Mouse (Mus musculus) heart, embryonic 11.5 days (tissue): ENCODE measurements at regions not wholly inside any gene's neighbourhood (a gene's known extent, or its start where the extent isn't known, plus 50 kb on each side); places are given as distances from the start of the nearest gene placed in this dataset.

ENCODE experiments used
- ATAC-seq: fragments of 200-750 bp; cut with Nextera tagmentation; replicated peaks from 2 replicates; pipeline ENCODE4 v1.8.0; 2017; ENCODE audit warnings: moderate library complexity; ENCODE audit not compliant: insufficient number of reproducible peaks, low FRiP score, low TSS enrichment
- H3K27ac ChIP-seq: fragments of 300-500 bp; sonication (generic); 2 replicates; pipeline ENCODE4 v1.5.1; 2014; ENCODE audit warnings: mild to moderate bottlenecking, low read depth, low read length
- H3K27me3 ChIP-seq: fragments of 300-500 bp; sonication (generic); 2 replicates; pipeline ENCODE4 v1.6.1; 2014; ENCODE audit warnings: mild to moderate bottlenecking, low read length, mixed read lengths; ENCODE audit not compliant: control insufficient read depth, insufficient read depth
- H3K36me3 ChIP-seq: fragments of 300-500 bp; sonication (generic); 2 replicates; pipeline ENCODE4 v1.6.1; 2014; ENCODE audit warnings: mild to moderate bottlenecking, low read length, moderate library complexity, mixed read lengths; ENCODE audit not compliant: control insufficient read depth, insufficient read depth
- H3K4me1 ChIP-seq: fragments of 300-500 bp; sonication (generic); 2 replicates; pipeline ENCODE4 v1.6.1; 2014; ENCODE audit warnings: low read length; ENCODE audit not compliant: control insufficient read depth, insufficient read depth
- H3K4me2 ChIP-seq: fragments of 300-500 bp; sonication (generic); 2 replicates; pipeline ENCODE4 v1.6.1; 2014; ENCODE audit warnings: mild to moderate bottlenecking, moderate library complexity
- H3K4me3 ChIP-seq: fragments of 300-500 bp; sonication (generic); 2 replicates; pipeline ENCODE4 v1.5.1; 2014; ENCODE audit warnings: low read depth, low read length
- H3K9ac ChIP-seq: fragments of 300-500 bp; sonication (generic); 2 replicates; pipeline ENCODE4 v1.6.1; 2014; ENCODE audit warnings: mild to moderate bottlenecking, low read depth, low read length, moderate library complexity
- H3K9me3 ChIP-seq: fragments of 300-500 bp; sonication (generic); replicated peaks from 2 replicates; pipeline ENCODE4 v1.6.1; 2016; ENCODE audit warnings: low read length; ENCODE audit not compliant: control insufficient read depth
- WGBS: fragments of 180-500 bp; shearing (Covaris S2); extraction: QIAGEN DNeasy Blood & Tissue Kit; methylation state at CpG from one replicate; pipeline ENCODE4 v1.1.7; 2014; ENCODE audit not compliant: insufficient replicate concordance; 5-methylcytosine and 5-hydroxymethylcytosine counted together

DNA sequence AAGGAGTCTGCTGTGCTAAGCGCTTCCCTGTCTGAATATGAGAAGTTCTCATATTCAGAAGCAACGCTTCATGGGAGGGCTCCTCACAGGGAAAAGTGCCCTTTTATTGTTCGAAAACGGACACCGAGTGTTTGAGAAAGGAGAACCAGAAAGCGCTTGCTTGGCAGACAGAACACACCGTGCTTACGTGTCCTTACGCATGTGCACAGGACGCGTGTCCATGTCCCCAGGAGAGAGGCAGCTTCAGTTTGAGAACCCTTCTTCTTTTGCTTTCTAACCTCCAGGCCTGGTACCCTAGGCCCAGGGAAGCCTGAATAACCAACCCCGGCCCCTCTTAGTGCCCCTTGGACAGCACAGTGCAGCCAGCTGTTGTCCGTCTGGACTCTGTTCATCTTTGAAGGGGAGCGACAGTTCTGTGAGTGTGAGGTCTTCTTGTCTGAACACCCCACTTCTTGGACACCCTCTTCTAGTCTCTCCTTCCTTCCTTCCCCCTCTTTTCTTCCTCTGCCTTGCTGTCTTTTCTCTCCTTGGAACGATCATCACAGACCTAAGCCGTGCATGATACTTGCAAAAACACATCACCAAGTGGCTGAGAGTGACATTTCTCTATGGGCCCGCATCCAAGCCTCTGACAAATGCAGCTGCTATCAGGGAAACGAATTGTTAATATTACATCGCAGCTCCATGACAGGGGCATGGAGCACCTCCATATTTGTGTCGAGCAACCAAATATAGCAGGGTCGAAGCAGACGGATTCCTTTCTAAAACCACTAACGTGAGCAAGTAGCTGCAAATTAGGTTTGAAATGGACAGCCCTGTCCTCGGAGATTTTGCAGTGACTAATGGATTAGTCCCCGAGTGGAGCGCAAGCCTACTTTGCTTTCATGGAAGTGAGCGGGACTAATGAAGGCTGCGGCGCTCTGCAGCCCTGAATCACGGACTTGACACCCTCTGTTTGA lies 149.9 kb upstream of the Sulf2 start:
- no peak for ATAC-seq
- 79% methylated on average over 30 of the region's 30 CpGs for WGBS
- H3K4me2 ChIP-seq = no peak overlapping the region

DNA sequence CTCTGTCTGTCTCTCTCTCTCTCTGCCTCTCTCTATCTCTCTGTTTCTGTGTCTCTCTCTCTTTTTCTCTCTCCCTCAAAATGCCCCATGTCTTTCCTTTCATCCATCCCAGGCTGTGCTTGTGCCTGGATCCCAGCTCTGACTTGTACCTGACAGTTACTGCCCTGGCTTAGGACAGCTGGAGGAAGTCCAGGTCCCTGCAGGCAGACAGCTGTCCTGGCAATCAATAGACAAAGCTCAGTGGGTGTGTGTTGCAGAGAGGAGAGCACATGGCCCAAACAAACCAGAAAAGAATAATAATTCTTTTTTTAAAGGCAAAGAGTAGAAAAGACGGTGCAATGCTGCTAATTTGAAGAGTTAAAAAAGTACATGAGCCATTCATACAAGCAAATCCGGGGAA lies 148.4 kb upstream of the Sulf2 start:
- Histone ChIP-seq H3K4me3 (no peak overlapping the region), H3K4me2 (no peak overlapping the region), H3K27me3 (no peaks in the 10 kb centered on the region), H3K9me3 (no peaks in the 10 kb centered on the region), H3K27ac (0 out of 2 replicates have a peak overlapping the region, but pooled peaks have one; percentile 15), H3K4me1 (no peaks in the 10 kb centered on the region), H3K9ac (no peak overlapping the region), H3K36me3 (no peaks in the 10 kb centered on the region)
- no peak for ATAC-seq
- 77% methylated on average over 2 of the region's 2 CpGs for WGBS

More for the DNA sequence above, 149.9 kb upstream of the Sulf2 start:
- no peaks in the 10 kb centered on the region for H3K27me3 ChIP-seq
- no peaks in the 10 kb centered on the region for H3K4me1 ChIP-seq
- H3K4me3 ChIP-seq = no peak overlapping the region
- H3K27ac ChIP-seq = no peak overlapping the region
- no peaks in the 10 kb centered on the region for H3K9me3 ChIP-seq
- H3K9ac ChIP-seq = no peak overlapping the region
- H3K36me3 ChIP-seq = no peaks in the 10 kb centered on the region

DNA sequence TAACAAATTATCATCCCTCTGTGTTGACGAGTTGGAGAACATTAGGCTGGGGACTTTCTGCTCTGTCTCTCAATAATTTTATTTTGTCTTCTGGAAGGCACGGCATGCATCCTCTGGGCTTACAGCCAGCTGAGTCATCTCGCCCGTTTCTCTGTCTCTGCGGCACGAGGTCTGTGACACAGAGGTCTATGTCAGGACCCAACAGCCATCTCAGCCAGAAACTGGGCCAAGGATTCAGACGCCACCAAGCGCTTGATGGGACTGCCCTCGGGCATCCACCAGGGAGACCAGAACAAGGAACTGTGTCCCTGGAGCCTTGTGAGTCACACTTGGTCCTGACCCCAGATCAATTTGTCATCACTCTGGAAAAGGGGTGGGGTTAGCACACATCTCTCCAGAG lies 145.7 kb upstream of the Sulf2 start:
- H3K4me2 ChIP-seq = no peak overlapping the region
- H3K36me3 ChIP-seq = no peaks in the 10 kb centered on the region
- H3K4me1 ChIP-seq = no peaks in the 10 kb centered on the region
- no peak overlapping the region for H3K4me3 ChIP-seq
- H3K27me3 ChIP-seq = no peaks in the 10 kb centered on the region
- H3K27ac ChIP-seq = no peak overlapping the region
- H3K9me3 ChIP-seq = no peaks in the 10 kb centered on the region
- no peak for ATAC-seq
- 74% methylated on average over 9 of the region's 9 CpGs for WGBS
- no peak overlapping the region for H3K9ac ChIP-seq

DNA sequence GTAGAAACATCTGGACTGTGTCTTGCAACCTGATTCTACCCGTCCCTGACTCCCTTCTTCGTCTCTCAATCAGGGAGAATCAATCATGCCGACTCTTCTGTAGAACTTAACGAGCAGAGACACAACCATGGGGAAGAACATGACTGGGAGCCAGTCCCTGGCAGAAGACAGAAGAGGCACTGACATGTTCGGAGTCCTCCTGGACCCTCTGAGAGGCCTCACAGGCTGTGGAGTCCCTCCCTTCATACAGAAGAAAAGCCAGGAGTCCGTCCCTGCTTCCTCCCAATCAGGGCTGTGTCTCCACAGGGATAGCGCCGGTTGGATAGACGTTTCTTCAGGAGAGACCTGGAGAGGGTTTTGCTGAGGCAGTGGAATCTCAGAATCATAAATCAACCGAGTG lies 139.2 kb upstream of the Sulf2 start:
- Histone ChIP-seq H3K9me3 (no peaks in the 10 kb centered on the region), H3K36me3 (no peaks in the 10 kb centered on the region), H3K4me3 (no peak overlapping the region), H3K27me3 (no peaks in the 10 kb centered on the region), H3K9ac (no peak overlapping the region), H3K4me1 (peaks cover 21% of the 10 kb centered on the region), H3K27ac (no peak overlapping the region), H3K4me2 (no peak overlapping the region)
- no peak for ATAC-seq
- 51% methylated on average over 10 of the region's 10 CpGs for WGBS

DNA sequence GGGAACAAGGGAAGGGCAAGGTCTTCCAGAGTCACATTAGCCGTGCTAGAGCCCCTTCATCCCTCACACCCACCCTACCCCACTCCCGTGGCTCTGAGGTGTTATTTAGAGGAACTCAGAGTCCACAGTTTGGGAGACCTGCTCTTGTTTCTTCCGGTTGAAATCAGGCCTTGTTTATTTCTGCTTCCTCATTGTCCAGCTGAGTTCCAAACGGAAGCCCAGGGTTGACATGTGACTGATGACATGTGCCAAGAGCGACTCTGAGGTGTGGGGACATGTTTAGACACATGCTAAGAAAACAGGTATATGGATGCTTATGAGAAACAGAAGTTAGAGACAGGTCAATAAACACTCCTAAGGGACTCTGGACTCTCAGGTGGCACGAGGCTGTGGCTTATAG lies 137.5 kb upstream of the Sulf2 start:
- H3K9ac ChIP-seq = no peak overlapping the region
- peaks cover 27% of the 10 kb centered on the region for H3K4me1 ChIP-seq
- no peak overlapping the region for H3K4me3 ChIP-seq
- no peak overlapping the region for H3K4me2 ChIP-seq
- no peak overlapping the region for H3K27ac ChIP-seq
- H3K36me3 ChIP-seq = no peaks in the 10 kb centered on the region
- no peaks in the 10 kb centered on the region for H3K27me3 ChIP-seq
- 68% methylated on average over 6 of the region's 6 CpGs for WGBS
- H3K9me3 ChIP-seq = no peaks in the 10 kb centered on the region
- ATAC-seq = no peak

DNA sequence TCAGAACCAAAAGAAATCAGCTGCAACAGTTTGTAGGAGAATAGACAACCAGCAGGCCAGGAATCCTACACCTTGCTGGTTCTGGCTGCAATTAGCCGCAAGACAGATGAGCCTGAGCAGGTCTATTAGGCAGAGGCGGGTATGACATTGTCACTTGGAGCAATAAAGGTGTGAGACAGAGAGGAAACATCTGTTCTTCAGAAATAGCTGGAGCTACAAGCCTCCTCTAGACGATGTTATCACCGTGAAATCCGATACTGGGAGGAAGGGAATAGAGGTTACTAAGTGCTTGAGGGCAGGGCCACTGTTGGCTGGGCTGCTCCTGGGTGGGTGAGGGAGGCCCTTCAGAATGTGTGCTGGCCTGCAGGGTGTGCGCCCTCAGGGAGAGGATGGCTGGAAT lies 135.8 kb upstream of the Sulf2 start:
- Histone ChIP-seq H3K4me2 (peak overlapping the region; percentile 9; the same call in 1 of the 2 replicates), H3K27me3 (no peaks in the 10 kb centered on the region), H3K36me3 (no peaks in the 10 kb centered on the region), H3K27ac (peak overlapping the region; percentile 7; the same call in 1 of the 2 replicates), H3K9me3 (no peaks in the 10 kb centered on the region), H3K4me1 (peaks cover 27% of the 10 kb centered on the region), H3K9ac (peak overlapping the region; percentile 8; the same call in 1 of the 2 replicates), H3K4me3 (no peak overlapping the region)
- 11% methylated on average over 6 of the region's 6 CpGs for WGBS
- peak; percentile 59; the same call in 1 of the 2 replicates for ATAC-seq

DNA sequence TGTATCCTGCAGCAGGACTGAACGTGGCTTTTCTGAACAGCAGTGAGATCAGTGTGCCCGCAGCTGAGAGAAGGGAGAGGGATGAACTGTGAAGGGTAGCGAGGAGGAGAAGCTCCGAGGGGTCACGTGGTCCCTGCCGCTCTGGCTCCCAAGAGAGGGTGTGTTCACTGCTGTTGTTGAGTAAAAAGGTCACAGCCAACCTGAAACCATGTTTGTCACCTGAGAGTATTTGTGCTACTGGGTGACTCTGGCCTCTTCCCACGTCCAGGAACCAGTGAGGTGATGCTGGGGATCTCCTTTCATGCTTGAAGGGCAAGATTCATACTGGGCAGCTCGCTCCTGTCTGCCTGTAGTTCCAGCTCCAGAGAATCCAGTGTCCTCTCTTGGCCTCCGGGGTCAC lies 135.4 kb upstream of the Sulf2 start:
- Histone ChIP-seq H3K9me3 (no peaks in the 10 kb centered on the region), H3K27ac (peak overlapping the region; percentile 7; the same call in 1 of the 2 replicates), H3K27me3 (no peaks in the 10 kb centered on the region), H3K4me2 (no peak overlapping the region; the same call in 1 of the 2 replicates), H3K4me3 (no peak overlapping the region), H3K9ac (peak overlapping the region; percentile 8; the same call in 1 of the 2 replicates), H3K4me1 (peaks cover 27% of the 10 kb centered on the region), H3K36me3 (no peaks in the 10 kb centered on the region)
- no peak for ATAC-seq
- 32% methylated on average over 9 of the region's 9 CpGs for WGBS

DNA sequence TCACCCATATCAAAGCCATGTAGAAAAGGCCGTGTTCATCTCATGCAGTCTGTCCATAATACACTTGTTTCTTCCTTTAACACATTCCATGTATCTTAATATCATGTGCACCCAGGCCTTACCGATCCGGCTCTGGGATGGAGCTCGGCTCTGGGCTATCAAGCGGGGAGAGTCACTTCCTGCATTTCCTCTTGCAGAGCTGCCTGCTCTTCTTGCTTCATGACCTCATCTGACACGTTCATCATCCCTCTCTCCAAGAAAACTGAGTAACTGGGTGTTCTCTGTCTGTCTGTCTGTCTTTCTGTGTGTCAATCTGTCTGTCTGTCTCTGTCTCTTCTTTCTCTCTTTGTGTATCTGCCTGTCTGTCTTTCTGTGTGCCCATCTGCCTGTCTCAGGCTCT lies 133.7 kb upstream of the Sulf2 start:
- Histone ChIP-seq H3K9ac (no peak overlapping the region), H3K4me1 (peaks cover 27% of the 10 kb centered on the region)
- WGBS = 57% methylated on average over 6 of the region's 6 CpGs

More for the DNA sequence above, 133.7 kb upstream of the Sulf2 start:
- H3K4me3 ChIP-seq = no peak overlapping the region
- no peaks in the 10 kb centered on the region for H3K27me3 ChIP-seq
- no peak for ATAC-seq
- no peak overlapping the region for H3K27ac ChIP-seq
- no peaks in the 10 kb centered on the region for H3K36me3 ChIP-seq
- no peak overlapping the region for H3K4me2 ChIP-seq
- no peaks in the 10 kb centered on the region for H3K9me3 ChIP-seq
